Mouse (Mus musculus) CD4-positive helper T cell, adult 2 months (primary cell): ENCODE results near the gene Camkmt.

Source experiments
- DNase-seq: peaks from one replicate; pipeline ENCODE4 v3.0.0-alpha.2; 2012; ENCODE audit warnings: low read depth, missing footprints, low spot score

The Camkmt gene

GRCm38 (mm10) chr17:85372076-85372475, 281.7 kb downstream of the Camkmt start:
- DNase-seq: no peak

GRCm38 (mm10) chr17:85372523-85372922, 282.2 kb downstream of the Camkmt start:
- DNase-seq: no peak

GRCm38 (mm10) chr17:85374100-85374833, 283.9 kb downstream of the Camkmt start:
- no peak for DNase-seq

GRCm38 (mm10) chr17:85374834-85375176, 284.5 kb downstream of the Camkmt start:
- no peak for DNase-seq

GRCm38 (mm10) chr17:85375523-85375922, 285.2 kb downstream of the Camkmt start:
- no peak for DNase-seq

GRCm38 (mm10) chr17:85377496-85377895, 287.1 kb downstream of the Camkmt start:
- DNase-seq: no peak

- DNase-seq: no peak
These were observed 288.7 kb downstream of the Camkmt start for GRCm38 (mm10) chr17:85379101-85379500.

- DNase-seq: no peak
These were observed 291.3 kb downstream of the Camkmt start for GRCm38 (mm10) chr17:85381578-85382223.

- no peak for DNase-seq
These were observed 292.0 kb downstream of the Camkmt start for GRCm38 (mm10) chr17:85382344-85382743.

GRCm38 (mm10) chr17:85382906-85383305, 292.6 kb downstream of the Camkmt start:
- no peak for DNase-seq

- no peak for DNase-seq
These were observed 302.9 kb downstream of the Camkmt start for GRCm38 (mm10) chr17:85393091-85393890.

- no peak for DNase-seq
These were observed 303.6 kb downstream of the Camkmt start for GRCm38 (mm10) chr17:85393891-85394321.

GRCm38 (mm10) chr17:85395502-85395901, 305.1 kb downstream of the Camkmt start:
- no peak for DNase-seq

GRCm38 (mm10) chr17:85400751-85401150, 310.4 kb downstream of the Camkmt start:
- DNase-seq: no peak

GRCm38 (mm10) chr17:85405161-85405560, 314.8 kb downstream of the Camkmt start:
- DNase-seq: no peak

- no peak for DNase-seq
These were observed 315.8 kb downstream of the Camkmt start for GRCm38 (mm10) chr17:85406195-85406594.

- no peak for DNase-seq
These were observed 338.5 kb downstream of the Camkmt start for GRCm38 (mm10) chr17:85428831-85429230.

GRCm38 (mm10) chr17:85432923-85433322, 342.6 kb downstream of the Camkmt start:
- DNase-seq: no peak

GRCm38 (mm10) chr17:85443036-85443435, 352.7 kb downstream of the Camkmt start:
- no peak for DNase-seq

- DNase-seq: no peak
These were observed 364.1 kb downstream of the Camkmt start for GRCm38 (mm10) chr17:85454419-85454983.

- DNase-seq: no peak
These were observed 364.7 kb downstream of the Camkmt start for GRCm38 (mm10) chr17:85455063-85455462.

- no peak for DNase-seq
These were observed 367.7 kb downstream of the Camkmt start for GRCm38 (mm10) chr17:85458075-85458474.
